Mouse (Mus musculus) neural tube, embryonic 12.5 days (tissue): Measurements from ENCODE around the gene Zwilch. TPM values are rescaled to one million over a fixed set of nuclear protein-coding genes. Genes with fewer than 3 reads are reported as not detected.

ENCODE experiments used
- ATAC-seq: fragments of 200-750 bp; cut with Nextera tagmentation; 2 replicates; pipeline ENCODE4 v1.8.0; 2017; ENCODE audit warnings: low read depth, mild to moderate bottlenecking, moderate TSS enrichment, moderate library complexity; ENCODE audit not compliant: low FRiP score
- H3K27ac ChIP-seq: fragments of 300-500 bp; sonication (generic); 2 replicates; pipeline ENCODE4 v1.5.1; 2016
- H3K27me3 ChIP-seq: fragments of 300-500 bp; sonication (generic); replicated peaks from 2 replicates; pipeline ENCODE4 v1.6.1; 2016; ENCODE audit warnings: mild to moderate bottlenecking
- H3K36me3 ChIP-seq: fragments of 300-500 bp; sonication (generic); 2 replicates; pipeline ENCODE4 v1.6.1; 2016; ENCODE audit warnings: mild to moderate bottlenecking
- H3K4me1 ChIP-seq: fragments of 300-500 bp; sonication (generic); 2 replicates; pipeline ENCODE4 v1.6.1; 2016
- H3K4me2 ChIP-seq: fragments of 300-500 bp; sonication (generic); replicated peaks from 2 replicates; pipeline ENCODE4 v1.6.1; 2016; ENCODE audit warnings: mild to moderate bottlenecking
- H3K4me3 ChIP-seq: fragments of 300-500 bp; sonication (generic); 2 replicates; pipeline ENCODE4 v1.5.1; 2016
- H3K9ac ChIP-seq: fragments of 300-500 bp; sonication (generic); 2 replicates; pipeline ENCODE4 v1.6.1; 2016; ENCODE audit warnings: mild to moderate bottlenecking
- H3K9me3 ChIP-seq: fragments of 300-500 bp; sonication (generic); 2 replicates; pipeline ENCODE4 v1.6.1; 2016; ENCODE audit warnings: mild to moderate bottlenecking
- WGBS: fragments of 180-500 bp; shearing (Covaris S2); methylation state at CpG from one replicate; pipeline ENCODE4 v1.1.7; 2016; 5-methylcytosine and 5-hydroxymethylcytosine counted together
- polyA plus RNA-seq: library from polyadenylated mRNA; unstranded; fragments of >200 nt; fragmentation: Nextera tagmentation; extraction: Ambion mirVana; gene quantifications from 2 replicates; pipeline ENCODE4 v1.2.1, GENCODE M21; 2016

Zwilch gene
- polyA plus RNA-seq, 1 experiment from 2014 or later = 18.9 TPM

DNA sequence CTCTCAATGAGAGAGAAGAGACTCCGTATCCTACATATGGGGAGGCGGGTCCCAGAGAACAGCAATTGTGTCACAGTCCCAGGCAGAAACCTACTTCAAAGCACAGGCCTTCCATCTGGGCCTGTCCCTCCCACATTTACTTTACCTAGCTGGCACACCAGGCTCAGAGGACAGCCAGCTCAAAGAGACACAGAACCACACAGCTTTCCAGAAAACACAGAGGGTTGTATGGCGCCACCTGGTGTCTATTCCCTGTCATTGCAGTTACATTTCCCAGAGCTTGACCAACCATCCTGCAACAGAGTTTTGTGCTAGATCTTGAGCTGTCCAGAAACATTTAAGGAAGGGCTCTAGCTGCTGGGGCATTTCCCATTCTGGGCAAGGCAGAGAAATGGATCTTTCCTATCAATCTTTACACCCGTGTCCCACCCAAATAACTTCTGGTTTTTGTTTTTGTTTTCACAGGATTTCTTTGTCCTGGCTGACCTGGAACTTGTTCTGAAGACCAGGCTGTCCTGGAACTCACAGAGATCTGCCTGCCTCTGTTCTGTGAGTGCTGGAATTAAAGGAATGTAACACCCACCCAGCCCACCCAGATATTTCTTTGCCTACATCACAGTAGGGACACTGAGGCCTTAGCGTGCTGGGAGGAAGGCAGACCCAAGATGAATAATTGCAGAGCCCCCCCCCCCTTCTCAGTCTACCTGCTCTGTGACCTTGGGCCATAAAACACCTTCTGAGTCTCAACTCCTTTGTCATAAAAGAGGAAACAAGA is 85.3 kb downstream of the Zwilch start:
- H3K9ac ChIP-seq = no peak overlapping the region
- H3K27me3 ChIP-seq = peaks cover 23% of the 10 kb centered on the region
- no peak overlapping the region for H3K4me2 ChIP-seq
- peaks cover 16% of the 10 kb centered on the region for H3K4me1 ChIP-seq
- ATAC-seq = no peak
- no peaks in the 10 kb centered on the region for H3K9me3 ChIP-seq
- H3K36me3 ChIP-seq = no peaks in the 10 kb centered on the region
- no peak overlapping the region for H3K4me3 ChIP-seq
- no peak overlapping the region for H3K27ac ChIP-seq
- 40% methylated on average over 5 of the region's 5 CpGs for WGBS

Other genes with a start within 250 kb of the Zwilch start
- 11.0 and 11.1 TPM in 2 replicates for gene Smad6, start 151.0 kb downstream of the Zwilch start, polyA plus RNA-seq
- gene Lctl, start 56.0 kb downstream of the Zwilch start, polyA plus RNA-seq = not detected in 2 replicates
- gene Rpl4, start 271 bp upstream of the Zwilch start, polyA plus RNA-seq = 801 and 813 TPM in 2 replicates
- 34.4 and 35.0 TPM in 2 replicates for gene Snapc5, start 6.2 kb upstream of the Zwilch start, polyA plus RNA-seq
- 2.9 and 3.0 TPM in 2 replicates for gene Uchl4, start 62.1 kb upstream of the Zwilch start, polyA plus RNA-seq
- 64.1 and 67.4 TPM in 2 replicates for gene Map2k1, start 80.5 kb upstream of the Zwilch start, polyA plus RNA-seq
- gene Tipin, start 108.5 kb upstream of the Zwilch start, polyA plus RNA-seq = 154 and 159 TPM in 2 replicates
- gene Dis3l, start 168.2 kb upstream of the Zwilch start, polyA plus RNA-seq = 21.4 and 21.9 TPM in 2 replicates
- gene Megf11, start 212.5 kb upstream of the Zwilch start, polyA plus RNA-seq = 10.8 and 12.5 TPM in 2 replicates